Mouse (Mus musculus): ENCODE measurements at regions not wholly inside any gene's neighbourhood (a gene's known extent, or its start where the extent isn't known, plus 50 kb on each side); places are given as distances from the start of the nearest gene placed in this dataset.
A peak's percentile ranks its signal among the peaks of the same experiment; 100 is the strongest.

DNA sequence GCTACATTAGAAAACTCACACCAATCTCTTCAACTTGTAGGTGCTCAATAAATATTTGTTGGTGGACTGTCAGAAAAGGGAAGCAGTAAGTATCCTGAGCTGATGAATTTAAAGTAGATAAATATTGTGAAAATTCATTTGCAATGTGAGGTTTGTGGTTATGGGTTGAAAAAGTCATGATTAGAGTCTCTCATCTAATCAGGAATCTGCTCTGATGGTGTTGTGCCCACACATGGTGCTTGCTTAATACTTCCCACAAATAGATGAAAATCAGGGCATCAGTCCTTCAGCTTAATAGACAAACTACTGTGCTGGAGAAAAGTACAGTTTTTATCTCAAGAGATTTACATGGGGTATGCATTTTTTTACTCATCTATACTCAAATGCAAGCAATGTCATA, 59.9 kb downstream of the S1pr1 start:
- no peak for DNase-seq
- H3K4me3 ChIP-seq (ENCODE audit: control insufficient read depth, insufficient read depth, low read length) = no peak overlapping the region
- no peaks in the 10 kb centered on the region for H3K36me3 ChIP-seq (ENCODE audit: control insufficient read depth, insufficient read depth, low read length)
- no peaks in the 10 kb centered on the region for H3K27me3 ChIP-seq (ENCODE audit: control insufficient read depth, insufficient read depth, low read length)
- H3K27ac ChIP-seq (ENCODE audit: control insufficient read depth, insufficient read depth, low read length) = no peak overlapping the region
- no peak for TF ChIP-seq CTCF (IDR thresholded peaks at IDR 0.05; ENCODE audit: borderline replicate concordance, control insufficient read depth, extremely low read depth, insufficient read depth, low read length, poor library complexity)
- no peak for TF ChIP-seq POLR2A (IDR thresholded peaks at IDR 0.05; ENCODE audit: control insufficient read depth, extremely low read depth, insufficient read depth, low read length, poor library complexity)
- H3K4me1 ChIP-seq (replicated peaks; ENCODE audit: control insufficient read depth, insufficient read depth, low read length) = no peaks in the 10 kb centered on the region

DNA sequence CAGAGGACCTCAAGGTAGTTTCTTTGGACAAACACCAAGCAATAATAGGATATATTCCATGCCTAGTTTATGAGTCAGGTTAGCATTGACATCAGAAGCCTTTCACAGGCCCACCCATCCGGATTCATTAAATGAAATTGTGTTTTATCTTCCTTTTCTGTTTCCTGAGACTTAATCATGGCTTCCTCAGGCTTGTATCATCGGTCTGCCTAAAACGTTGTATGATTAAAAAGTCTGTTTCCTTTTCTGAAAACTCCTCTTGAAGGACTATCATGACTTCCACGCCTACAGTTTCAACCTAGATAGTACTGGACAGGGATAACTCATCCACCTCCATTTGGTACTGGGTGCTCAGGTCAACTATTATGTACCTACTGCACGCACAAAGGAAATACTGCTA, 62.6 kb downstream of the S1pr1 start:
- TF ChIP-seq POLR2A (IDR thresholded peaks at IDR 0.05; ENCODE audit: control insufficient read depth, extremely low read depth, insufficient read depth, low read length, poor library complexity) (no peak), CTCF (IDR thresholded peaks at IDR 0.05; ENCODE audit: borderline replicate concordance, control insufficient read depth, extremely low read depth, insufficient read depth, low read length, poor library complexity) (no peak)
- DNase-seq = no peak
- Histone ChIP-seq H3K4me3 (ENCODE audit: control insufficient read depth, insufficient read depth, low read length) (no peak overlapping the region), H3K27me3 (ENCODE audit: control insufficient read depth, insufficient read depth, low read length) (no peaks in the 10 kb centered on the region), H3K36me3 (ENCODE audit: control insufficient read depth, insufficient read depth, low read length) (no peaks in the 10 kb centered on the region), H3K27ac (ENCODE audit: control insufficient read depth, insufficient read depth, low read length) (no peak overlapping the region), H3K4me1 (replicated peaks; ENCODE audit: control insufficient read depth, insufficient read depth, low read length) (no peaks in the 10 kb centered on the region)
- 89% methylated on average over 5 of the region's 5 CpGs for WGBS

DNA sequence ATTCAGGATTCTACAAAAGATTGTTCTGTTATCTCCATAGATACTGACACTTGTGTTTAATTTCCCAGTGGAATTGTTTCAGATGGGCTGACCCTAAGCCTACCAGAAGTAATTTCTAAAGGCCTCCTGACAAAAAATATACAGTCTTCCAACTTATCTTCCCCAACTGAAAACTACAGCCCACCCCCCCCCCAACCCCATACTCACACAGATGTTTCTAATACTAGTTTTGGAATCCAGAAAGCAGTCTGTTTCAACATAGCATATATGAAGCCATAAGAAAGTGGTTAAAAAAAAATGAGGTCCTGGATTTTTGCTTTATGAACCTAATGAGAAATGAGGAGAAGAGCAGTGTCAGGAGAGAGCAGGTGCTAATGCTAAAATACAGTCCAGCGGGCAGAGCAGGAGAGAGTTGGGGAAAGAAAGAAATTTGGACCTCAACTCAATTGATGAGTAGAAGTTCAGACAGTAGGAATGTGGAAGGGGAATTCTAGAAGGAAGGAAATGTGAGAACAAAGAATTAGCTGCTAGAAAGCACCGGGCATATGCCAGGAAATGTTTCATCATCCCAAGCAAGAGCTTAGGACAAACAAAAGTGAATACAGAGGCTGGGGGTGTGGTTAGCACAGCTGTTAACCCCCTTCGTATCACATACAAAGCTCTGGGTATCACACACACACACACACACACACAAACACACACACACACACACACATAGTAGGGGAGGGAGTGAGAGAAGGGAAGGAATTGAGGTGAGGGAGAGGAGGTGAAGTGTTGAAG, 65.3 kb downstream of the S1pr1 start:
- Histone ChIP-seq H3K27me3 (ENCODE audit: control insufficient read depth, insufficient read depth, low read length) (no peaks in the 10 kb centered on the region), H3K4me3 (ENCODE audit: control insufficient read depth, insufficient read depth, low read length) (no peak overlapping the region), H3K36me3 (ENCODE audit: control insufficient read depth, insufficient read depth, low read length) (no peaks in the 10 kb centered on the region), H3K27ac (ENCODE audit: control insufficient read depth, insufficient read depth, low read length) (no peak overlapping the region), H3K4me1 (replicated peaks; ENCODE audit: control insufficient read depth, insufficient read depth, low read length) (no peaks in the 10 kb centered on the region)
- WGBS = 60% methylated on average over 3 of the region's 3 CpGs
- no peak for DNase-seq
- TF ChIP-seq CTCF (IDR thresholded peaks at IDR 0.05; ENCODE audit: borderline replicate concordance, control insufficient read depth, extremely low read depth, insufficient read depth, low read length, poor library complexity) (no peak), POLR2A (IDR thresholded peaks at IDR 0.05; ENCODE audit: control insufficient read depth, extremely low read depth, insufficient read depth, low read length, poor library complexity) (no peak)

DNA sequence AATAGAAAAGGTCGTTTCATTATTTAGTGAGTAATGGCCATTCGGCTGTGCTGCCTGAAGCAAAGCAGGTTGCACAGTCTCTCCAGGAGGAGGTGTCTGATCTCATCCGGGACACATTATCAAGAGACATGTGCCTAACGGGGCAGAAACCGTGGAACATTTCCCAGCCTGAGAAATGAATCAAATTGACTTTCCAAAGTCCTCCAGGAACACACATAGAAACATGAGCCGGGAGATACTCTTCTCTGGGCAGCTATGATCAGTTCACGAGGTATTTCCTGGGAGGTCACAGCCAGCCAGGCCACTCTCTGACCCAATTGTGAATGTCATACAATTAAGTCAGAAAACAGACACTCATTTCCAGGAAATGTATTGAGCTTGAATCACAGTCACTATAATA, 67.9 kb downstream of the S1pr1 start:
- Histone ChIP-seq H3K27me3 (ENCODE audit: control insufficient read depth, insufficient read depth, low read length) (no peaks in the 10 kb centered on the region), H3K4me3 (ENCODE audit: control insufficient read depth, insufficient read depth, low read length) (no peak overlapping the region), H3K4me1 (replicated peaks; ENCODE audit: control insufficient read depth, insufficient read depth, low read length) (peaks cover 2% of the 10 kb centered on the region; the same call in 1 of the 2 replicates), H3K27ac (ENCODE audit: control insufficient read depth, insufficient read depth, low read length) (no peak overlapping the region), H3K36me3 (ENCODE audit: control insufficient read depth, insufficient read depth, low read length) (no peaks in the 10 kb centered on the region)
- DNase-seq = no peak
- WGBS = 89% methylated on average over 7 of the region's 7 CpGs
- TF ChIP-seq CTCF (IDR thresholded peaks at IDR 0.05; ENCODE audit: borderline replicate concordance, control insufficient read depth, extremely low read depth, insufficient read depth, low read length, poor library complexity) (no peak), POLR2A (IDR thresholded peaks at IDR 0.05; ENCODE audit: control insufficient read depth, extremely low read depth, insufficient read depth, low read length, poor library complexity) (no peak)

DNA sequence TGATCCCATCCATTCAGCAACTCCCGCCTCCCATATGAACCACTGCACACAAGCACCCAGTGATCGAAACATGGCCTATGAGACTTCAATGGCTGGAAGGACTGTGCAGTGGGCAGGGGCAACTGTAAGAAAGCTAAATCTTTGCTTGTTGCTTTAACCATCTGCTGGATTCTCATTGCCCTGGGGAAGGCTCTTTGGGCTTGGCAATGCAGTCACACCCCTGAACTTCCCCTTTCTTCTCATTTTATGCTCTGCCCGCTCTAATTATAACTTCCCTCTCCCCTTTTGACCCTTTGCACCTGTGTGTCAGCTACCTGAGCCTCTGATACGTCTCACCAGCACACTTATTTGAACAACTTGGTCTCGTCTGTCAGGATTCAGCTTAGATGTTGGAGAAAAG, 70.6 kb downstream of the S1pr1 start:
- Histone ChIP-seq H3K4me1 (replicated peaks; ENCODE audit: control insufficient read depth, insufficient read depth, low read length) (peaks cover 6% of the 10 kb centered on the region; the same call in 1 of the 2 replicates), H3K36me3 (ENCODE audit: control insufficient read depth, insufficient read depth, low read length) (no peaks in the 10 kb centered on the region), H3K27ac (ENCODE audit: control insufficient read depth, insufficient read depth, low read length) (no peak overlapping the region), H3K4me3 (ENCODE audit: control insufficient read depth, insufficient read depth, low read length) (no peak overlapping the region), H3K27me3 (ENCODE audit: control insufficient read depth, insufficient read depth, low read length) (no peaks in the 10 kb centered on the region)
- 32% methylated on average over 5 of the region's 5 CpGs for WGBS
- TF ChIP-seq CTCF (IDR thresholded peaks at IDR 0.05; ENCODE audit: borderline replicate concordance, control insufficient read depth, extremely low read depth, insufficient read depth, low read length, poor library complexity) = no peak
- no peak for TF ChIP-seq POLR2A (IDR thresholded peaks at IDR 0.05; ENCODE audit: control insufficient read depth, extremely low read depth, insufficient read depth, low read length, poor library complexity)
- no peak for DNase-seq

DNA sequence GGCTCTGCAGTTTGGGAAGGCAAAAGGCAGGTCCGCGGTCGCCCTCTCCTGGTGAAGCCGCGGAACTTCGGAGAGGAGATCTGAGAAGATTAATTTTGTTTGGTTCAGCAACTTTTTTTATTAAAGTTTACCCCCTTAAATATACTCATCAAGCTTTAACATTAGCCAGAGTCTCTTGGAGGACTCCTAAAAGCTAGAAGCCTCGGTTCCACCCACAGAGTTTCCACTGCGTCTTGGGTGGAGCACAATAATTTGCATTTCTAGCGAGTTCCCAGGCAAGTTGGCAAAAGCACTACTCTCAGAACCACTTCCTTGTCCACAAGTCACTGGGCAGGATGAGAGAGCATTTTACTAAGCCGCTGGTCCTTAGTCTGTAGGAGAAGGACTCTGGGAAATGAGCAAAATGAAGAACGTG, 72.0 kb downstream of the S1pr1 start:
- peak; percentile 79 for DNase-seq
- Histone ChIP-seq H3K27me3 (ENCODE audit: control insufficient read depth, insufficient read depth, low read length) (no peaks in the 10 kb centered on the region), H3K4me1 (replicated peaks; ENCODE audit: control insufficient read depth, insufficient read depth, low read length) (peaks cover 6% of the 10 kb centered on the region; the same call in 1 of the 2 replicates), H3K27ac (ENCODE audit: control insufficient read depth, insufficient read depth, low read length) (no peak overlapping the region), H3K4me3 (ENCODE audit: control insufficient read depth, insufficient read depth, low read length) (peak overlapping the region; percentile 51; the same call in 1 of the 2 replicates), H3K36me3 (ENCODE audit: control insufficient read depth, insufficient read depth, low read length) (no peaks in the 10 kb centered on the region)
- no peak for TF ChIP-seq POLR2A (IDR thresholded peaks at IDR 0.05; ENCODE audit: control insufficient read depth, extremely low read depth, insufficient read depth, low read length, poor library complexity)
- TF ChIP-seq CTCF (IDR thresholded peaks at IDR 0.05; ENCODE audit: borderline replicate concordance, control insufficient read depth, extremely low read depth, insufficient read depth, low read length, poor library complexity) = peak; percentile 84
- 2% methylated on average over 11 of the region's 11 CpGs for WGBS
